In genomic region chr7:19076586-19076991, GRCm38 (mm10) we compare ENCODE assay signal across 8 mouse cellular contexts. TPM values are rescaled to one million over a fixed set of nuclear protein-coding genes. Genes with fewer than 3 reads are reported as not detected.
DNase-seq lines count a peak whose midpoint lies in the region; ATAC-seq lines count a peak whose summit lies in the region.

No protein-coding gene starts in this region.

- no peak for DNase-seq in kidney, adult 9 months
- peak; percentile 50 for DNase-seq in MN1 (ENCODE audit: low spot score)
- DNase-seq in forebrain, embryonic 10.5 days (ENCODE audit: extremely low spot score, low spot score) = peak; percentile 23
- no peak for DNase-seq in right cerebral cortex, adult 18-20 months
- no peak for DNase-seq in embryo, embryonic 10.5 days (ENCODE audit: low spot score)

- no peaks in the 10 kb centered on the region for H3K9me3 ChIP-seq in kidney, embryonic 15.5 days (replicated peaks)
- H3K9me3 ChIP-seq in forebrain, embryonic 10.5 days = no peaks in the 10 kb centered on the region
- no peaks in the 10 kb centered on the region for H3K9me3 ChIP-seq in intestine, embryonic 15.5 days
- H3K9me3 ChIP-seq in midbrain, embryonic 15.5 days = no peaks in the 10 kb centered on the region

- WGBS in kidney, embryonic 15.5 days = under 1% methylated on average over 22 of the region's 22 CpGs
- under 1% methylated on average over 22 of the region's 22 CpGs for WGBS in forebrain, embryonic 10.5 days
- 1% methylated on average over 22 of the region's 22 CpGs for WGBS in intestine, embryonic 15.5 days
- WGBS in midbrain, embryonic 15.5 days = 1% methylated on average over 22 of the region's 22 CpGs

- peak overlapping the region; percentile 99 for H3K9ac ChIP-seq in kidney, embryonic 15.5 days
- peak overlapping the region; percentile 97 for H3K9ac ChIP-seq in intestine, embryonic 15.5 days
- peak overlapping the region; percentile 97 for H3K9ac ChIP-seq in midbrain, embryonic 15.5 days

- H3K4me3 ChIP-seq in kidney, embryonic 15.5 days (replicated peaks) = peak overlapping the region; percentile 89
- H3K4me3 ChIP-seq in forebrain, embryonic 10.5 days = peak overlapping the region; percentile 99
- H3K4me3 ChIP-seq in intestine, embryonic 15.5 days (replicated peaks) = peak overlapping the region; percentile 91
- peak overlapping the region; percentile 93 for H3K4me3 ChIP-seq in midbrain, embryonic 15.5 days

- peak overlapping the region; percentile 87 for H3K27ac ChIP-seq in kidney, embryonic 15.5 days
- peak overlapping the region; percentile 94 for H3K27ac ChIP-seq in forebrain, embryonic 10.5 days
- peak overlapping the region; percentile 78 for H3K27ac ChIP-seq in intestine, embryonic 15.5 days
- peak overlapping the region; percentile 79 for H3K27ac ChIP-seq in midbrain, embryonic 15.5 days

- peaks cover 37% of the 10 kb centered on the region for H3K36me3 ChIP-seq in kidney, embryonic 15.5 days
- peaks cover 42% of the 10 kb centered on the region for H3K36me3 ChIP-seq in forebrain, embryonic 10.5 days (replicated peaks)
- H3K36me3 ChIP-seq in intestine, embryonic 15.5 days = peaks cover 26% of the 10 kb centered on the region
- peaks cover 26% of the 10 kb centered on the region for H3K36me3 ChIP-seq in midbrain, embryonic 15.5 days (replicated peaks)

- H3K27me3 ChIP-seq in kidney, embryonic 15.5 days = no peaks in the 10 kb centered on the region
- H3K27me3 ChIP-seq in forebrain, embryonic 10.5 days (ENCODE audit: poor library complexity, severe bottlenecking) = no peaks in the 10 kb centered on the region
- no peaks in the 10 kb centered on the region for H3K27me3 ChIP-seq in intestine, embryonic 15.5 days (replicated peaks)
- no peaks in the 10 kb centered on the region for H3K27me3 ChIP-seq in midbrain, embryonic 15.5 days (replicated peaks)

- peak overlapping the region; percentile 70 for H3K4me2 ChIP-seq in kidney, embryonic 15.5 days
- peak overlapping the region; percentile 78 for H3K4me2 ChIP-seq in intestine, embryonic 15.5 days (replicated peaks)
- H3K4me2 ChIP-seq in midbrain, embryonic 15.5 days = peak overlapping the region; percentile 65

- peaks cover 38% of the 10 kb centered on the region for H3K4me1 ChIP-seq in kidney, embryonic 15.5 days
- H3K4me1 ChIP-seq in forebrain, embryonic 10.5 days = peaks cover 24% of the 10 kb centered on the region
- H3K4me1 ChIP-seq in intestine, embryonic 15.5 days (replicated peaks) = peaks cover 20% of the 10 kb centered on the region
- peaks cover 23% of the 10 kb centered on the region for H3K4me1 ChIP-seq in midbrain, embryonic 15.5 days

- no peak for ATAC-seq in kidney, embryonic 15.5 days (replicated peaks; ENCODE audit: low FRiP score)
- no peak for ATAC-seq in intestine, embryonic 15.5 days
- ATAC-seq in midbrain, embryonic 15.5 days (replicated peaks) = peak; percentile 13

RNA-seq across cellular contexts. Expression of gene Dmwd, which starts 0.6 kb away (rescaled TPM):
- 15.4 and 18.7 TPM in 2 replicates for polyA plus RNA-seq in kidney, embryonic 15.5 days (2015; fragmentation: Nextera tagmentation; extraction: Ambion mirVana)
- 14.4 and 16.3 TPM in 2 replicates for polyA plus RNA-seq in forebrain, embryonic 10.5 days (2016; fragmentation: Nextera tagmentation; extraction: Ambion mirVana)
- 11.0 and 13.4 TPM in 2 replicates for polyA plus RNA-seq in intestine, embryonic 15.5 days (2015; fragmentation: Nextera tagmentation; extraction: Ambion mirVana)
- polyA plus RNA-seq in midbrain, embryonic 15.5 days (2015; fragmentation: Nextera tagmentation; extraction: Ambion mirVana) = 34.2 and 40.9 TPM in 2 replicates

RNA-seq across cellular contexts. Expression of gene Dmpk, which starts 7.1 kb away (rescaled TPM):
- 18.1 and 24.7 TPM in 2 replicates for polyA plus RNA-seq in kidney, embryonic 15.5 days (2015; fragmentation: Nextera tagmentation; extraction: Ambion mirVana)
- polyA plus RNA-seq in forebrain, embryonic 10.5 days (2016; fragmentation: Nextera tagmentation; extraction: Ambion mirVana) = 8.3 and 9.1 TPM in 2 replicates
- polyA plus RNA-seq in intestine, embryonic 15.5 days (2015; fragmentation: Nextera tagmentation; extraction: Ambion mirVana) = 52.2 and 53.7 TPM in 2 replicates
- 10.8 and 13.9 TPM in 2 replicates for polyA plus RNA-seq in midbrain, embryonic 15.5 days (2015; fragmentation: Nextera tagmentation; extraction: Ambion mirVana)

RNA-seq across cellular contexts. Expression of gene Six5, which starts 17.8 kb away (rescaled TPM):
- 8.0 and 10.1 TPM in 2 replicates for polyA plus RNA-seq in kidney, embryonic 15.5 days (2015; fragmentation: Nextera tagmentation; extraction: Ambion mirVana)
- 6.7 and 7.4 TPM in 2 replicates for polyA plus RNA-seq in forebrain, embryonic 10.5 days (2016; fragmentation: Nextera tagmentation; extraction: Ambion mirVana)
- 8.7 and 8.8 TPM in 2 replicates for polyA plus RNA-seq in intestine, embryonic 15.5 days (2015; fragmentation: Nextera tagmentation; extraction: Ambion mirVana)
- 2.1 and 2.2 TPM in 2 replicates for polyA plus RNA-seq in midbrain, embryonic 15.5 days (2015; fragmentation: Nextera tagmentation; extraction: Ambion mirVana)

RNA-seq across cellular contexts. Expression of gene Rsph6a, which starts 22.1 kb away (rescaled TPM):
- not detected in 2 replicates for polyA plus RNA-seq in kidney, embryonic 15.5 days (2015; fragmentation: Nextera tagmentation; extraction: Ambion mirVana)
- polyA plus RNA-seq in forebrain, embryonic 10.5 days (2016; fragmentation: Nextera tagmentation; extraction: Ambion mirVana) = not detected in 2 replicates
- polyA plus RNA-seq in intestine, embryonic 15.5 days (2015; fragmentation: Nextera tagmentation; extraction: Ambion mirVana) = not detected in 2 replicates
- polyA plus RNA-seq in midbrain, embryonic 15.5 days (2015; fragmentation: Nextera tagmentation; extraction: Ambion mirVana) = 0.15 and 0.37 TPM in 2 replicates

RNA-seq across cellular contexts. Expression of gene Gm4969, which starts 41.6 kb away (rescaled TPM):
- polyA plus RNA-seq in kidney, embryonic 15.5 days (2015; fragmentation: Nextera tagmentation; extraction: Ambion mirVana) = 2.9 and 3.4 TPM in 2 replicates
- polyA plus RNA-seq in forebrain, embryonic 10.5 days (2016; fragmentation: Nextera tagmentation; extraction: Ambion mirVana) = 0.81 and 1.1 TPM in 2 replicates
- polyA plus RNA-seq in intestine, embryonic 15.5 days (2015; fragmentation: Nextera tagmentation; extraction: Ambion mirVana) = 1.8 and 2.3 TPM in 2 replicates
- polyA plus RNA-seq in midbrain, embryonic 15.5 days (2015; fragmentation: Nextera tagmentation; extraction: Ambion mirVana) = 6.9 and 7.3 TPM in 2 replicates

Comparison
In these comparisons a context has a peak if more than half of its experiments do, and no peak if none do; other contexts are left out.
1. DNase-seq: peak in MN1 (single experiment) and forebrain, embryonic 10.5 days (single experiment); none in kidney, adult 9 months (single experiment), right cerebral cortex, adult 18-20 months (single experiment) and embryo, embryonic 10.5 days (single experiment).
2. Peak in every context shown above with its lines, with median percentiles within 50 percentile points of each other: H3K27ac ChIP-seq, H3K4me2 ChIP-seq, H3K4me3 ChIP-seq and H3K9ac ChIP-seq.